Mouse (Mus musculus): ENCODE measurements around the gene Rbms3. TPM values are rescaled to one million over a fixed set of nuclear protein-coding genes. Genes with fewer than 3 reads are reported as not detected.

Gene Rbms3
- polyA plus RNA-seq, 1 experiment from 2014 or later = 80.5 TPM

GRCm38 (mm10) chr9:117048641-117049040, 581.1 kb downstream of the Rbms3 start:
- WGBS = 98% methylated on average over 1 of the region's 1 CpGs
- no peak for ATAC-seq (ENCODE audit: low FRiP score, low read depth)
- no peaks in the 10 kb centered on the region for H3K4me1 ChIP-seq (replicated peaks)

GRCm38 (mm10) chr9:117041993-117042366, 587.7 kb downstream of the Rbms3 start:
- Histone ChIP-seq H3K27me3 (no peaks in the 10 kb centered on the region), H3K27ac (replicated peaks) (no peak overlapping the region), H3K4me2 (no peak overlapping the region), H3K4me3 (no peak overlapping the region), H3K9me3 (no peaks in the 10 kb centered on the region), H3K9ac (no peak overlapping the region), H3K4me1 (replicated peaks) (peaks cover 5% of the 10 kb centered on the region; the same call in 1 of the 2 replicates), H3K36me3 (no peaks in the 10 kb centered on the region)
- 48% methylated on average over 2 of the region's 2 CpGs for WGBS
- no peak for ATAC-seq (ENCODE audit: low FRiP score, low read depth)

More at GRCm38 (mm10) chr9:117048641-117049040, 581.1 kb downstream of the Rbms3 start:
- H3K4me2 ChIP-seq = no peak overlapping the region
- H3K27ac ChIP-seq (replicated peaks) = no peak overlapping the region
- no peak overlapping the region for H3K4me3 ChIP-seq
- H3K9ac ChIP-seq = no peak overlapping the region
- H3K27me3 ChIP-seq = no peaks in the 10 kb centered on the region
- no peaks in the 10 kb centered on the region for H3K9me3 ChIP-seq
- no peaks in the 10 kb centered on the region for H3K36me3 ChIP-seq

- H3K9me3 ChIP-seq = no peaks in the 10 kb centered on the region
- ATAC-seq (ENCODE audit: low FRiP score, low read depth) = no peak
- H3K4me3 ChIP-seq = no peak overlapping the region
- H3K27me3 ChIP-seq = no peaks in the 10 kb centered on the region
- H3K9ac ChIP-seq = no peak overlapping the region
- H3K36me3 ChIP-seq = no peaks in the 10 kb centered on the region
- H3K4me2 ChIP-seq = no peak overlapping the region
- peaks cover 5% of the 10 kb centered on the region; the same call in 1 of the 2 replicates for H3K4me1 ChIP-seq (replicated peaks)
- no peak overlapping the region for H3K27ac ChIP-seq (replicated peaks)
Measured at GRCm38 (mm10) chr9:117041291-117041992, 588.3 kb downstream of the Rbms3 start.

GRCm38 (mm10) chr9:117039941-117040453, 589.7 kb downstream of the Rbms3 start:
- ATAC-seq (ENCODE audit: low FRiP score, low read depth) = no peak
- H3K9me3 ChIP-seq = no peaks in the 10 kb centered on the region
- peaks cover 5% of the 10 kb centered on the region; the same call in 1 of the 2 replicates for H3K4me1 ChIP-seq (replicated peaks)
- 53% methylated on average over 6 of the region's 6 CpGs for WGBS
- 0 out of 2 replicates have a peak overlapping the region, but pooled peaks have one; percentile 11 for H3K27ac ChIP-seq (replicated peaks)
- H3K9ac ChIP-seq = no peak overlapping the region
- no peaks in the 10 kb centered on the region for H3K36me3 ChIP-seq
- H3K4me3 ChIP-seq = no peak overlapping the region
- no peak overlapping the region for H3K4me2 ChIP-seq
- H3K27me3 ChIP-seq = no peaks in the 10 kb centered on the region

GRCm38 (mm10) chr9:117032690-117033089, 597.0 kb downstream of the Rbms3 start:
- Histone ChIP-seq H3K9me3 (no peaks in the 10 kb centered on the region), H3K4me2 (no peak overlapping the region), H3K36me3 (no peaks in the 10 kb centered on the region), H3K27ac (replicated peaks) (no peak overlapping the region), H3K4me3 (no peak overlapping the region), H3K9ac (no peak overlapping the region), H3K27me3 (no peaks in the 10 kb centered on the region), H3K4me1 (replicated peaks) (peaks cover 9% of the 10 kb centered on the region)
- ATAC-seq (ENCODE audit: low FRiP score, low read depth) = no peak
- WGBS = 87% methylated on average over 1 of the region's 1 CpGs

- H3K36me3 ChIP-seq = no peaks in the 10 kb centered on the region
- H3K9ac ChIP-seq = no peak overlapping the region
- H3K4me3 ChIP-seq = no peak overlapping the region
- ATAC-seq (ENCODE audit: low FRiP score, low read depth) = no peak
- no peaks in the 10 kb centered on the region for H3K27me3 ChIP-seq
- H3K9me3 ChIP-seq = no peaks in the 10 kb centered on the region
- WGBS = 64% methylated on average over 11 of the region's 11 CpGs
- H3K27ac ChIP-seq (replicated peaks) = peak overlapping the region; percentile 9
- H3K4me1 ChIP-seq (replicated peaks) = peaks cover 9% of the 10 kb centered on the region
- no peak overlapping the region for H3K4me2 ChIP-seq
Measured at GRCm38 (mm10) chr9:117031237-117031636, 598.5 kb downstream of the Rbms3 start.

GRCm38 (mm10) chr9:117030837-117031236, 598.9 kb downstream of the Rbms3 start:
- no peaks in the 10 kb centered on the region for H3K27me3 ChIP-seq
- no peaks in the 10 kb centered on the region for H3K9me3 ChIP-seq
- H3K4me3 ChIP-seq = no peak overlapping the region
- ATAC-seq (ENCODE audit: low FRiP score, low read depth) = no peak
- peaks cover 9% of the 10 kb centered on the region for H3K4me1 ChIP-seq (replicated peaks)
- WGBS = 37% methylated on average over 6 of the region's 6 CpGs
- no peaks in the 10 kb centered on the region for H3K36me3 ChIP-seq
- no peak overlapping the region for H3K4me2 ChIP-seq
- peak overlapping the region; percentile 9; the same call in 1 of the 2 replicates for H3K27ac ChIP-seq (replicated peaks)
- no peak overlapping the region for H3K9ac ChIP-seq

DNA sequence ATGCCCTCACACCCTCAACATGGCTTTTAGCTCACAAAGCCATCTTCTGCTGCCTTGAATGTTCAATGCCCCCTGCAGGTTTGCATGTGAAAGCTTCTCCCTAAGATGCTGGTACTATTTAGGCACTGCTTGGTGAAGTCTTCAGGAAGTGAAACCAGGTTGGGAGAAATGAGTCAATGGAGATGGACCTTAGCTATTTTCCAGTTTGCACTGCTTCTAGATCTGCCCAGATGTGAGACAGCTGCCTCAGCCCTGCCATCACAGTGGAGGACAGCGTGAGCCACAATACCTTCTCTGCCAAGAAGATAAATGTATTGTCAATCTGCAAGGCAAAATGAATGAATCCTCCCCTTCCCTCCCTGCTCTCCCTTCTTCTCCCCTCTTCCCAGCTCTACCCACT, 599.8 kb downstream of the Rbms3 start:
- Histone ChIP-seq H3K27ac (replicated peaks) (no peak overlapping the region), H3K9me3 (no peaks in the 10 kb centered on the region), H3K27me3 (no peaks in the 10 kb centered on the region), H3K9ac (no peak overlapping the region), H3K4me1 (replicated peaks) (peaks cover 9% of the 10 kb centered on the region), H3K4me2 (no peak overlapping the region), H3K36me3 (no peaks in the 10 kb centered on the region), H3K4me3 (no peak overlapping the region)
- no peak for ATAC-seq (ENCODE audit: low FRiP score, low read depth)
- WGBS = 76% methylated on average over 1 of the region's 1 CpGs

- Histone ChIP-seq H3K9me3 (no peaks in the 10 kb centered on the region), H3K4me2 (no peak overlapping the region), H3K4me3 (no peak overlapping the region), H3K27ac (replicated peaks) (no peak overlapping the region), H3K4me1 (replicated peaks) (peaks cover 9% of the 10 kb centered on the region), H3K36me3 (no peaks in the 10 kb centered on the region), H3K9ac (no peak overlapping the region), H3K27me3 (no peaks in the 10 kb centered on the region)
- WGBS = 93% methylated on average over 4 of the region's 4 CpGs
- ATAC-seq (ENCODE audit: low FRiP score, low read depth) = no peak
Measured at GRCm38 (mm10) chr9:117028586-117028985, 601.1 kb downstream of the Rbms3 start.

GRCm38 (mm10) chr9:117022086-117022485, 607.6 kb downstream of the Rbms3 start:
- Histone ChIP-seq H3K36me3 (no peaks in the 10 kb centered on the region), H3K9me3 (no peaks in the 10 kb centered on the region), H3K27ac (replicated peaks) (no peak overlapping the region), H3K4me3 (no peak overlapping the region), H3K4me1 (replicated peaks) (peaks cover 13% of the 10 kb centered on the region), H3K9ac (no peak overlapping the region), H3K4me2 (no peak overlapping the region), H3K27me3 (no peaks in the 10 kb centered on the region)
- no peak for ATAC-seq (ENCODE audit: low FRiP score, low read depth)
- 87% methylated on average over 6 of the region's 6 CpGs for WGBS

- 96% methylated on average over 3 of the region's 3 CpGs for WGBS
- Histone ChIP-seq H3K27me3 (no peaks in the 10 kb centered on the region), H3K4me3 (no peak overlapping the region), H3K4me2 (no peak overlapping the region), H3K9me3 (no peaks in the 10 kb centered on the region), H3K4me1 (replicated peaks) (peaks cover 13% of the 10 kb centered on the region), H3K27ac (replicated peaks) (no peak overlapping the region), H3K36me3 (no peaks in the 10 kb centered on the region), H3K9ac (no peak overlapping the region)
- no peak for ATAC-seq (ENCODE audit: low FRiP score, low read depth)
Measured at GRCm38 (mm10) chr9:117021506-117021905, 608.2 kb downstream of the Rbms3 start.

- Histone ChIP-seq H3K4me2 (no peak overlapping the region), H3K9ac (no peak overlapping the region), H3K4me1 (replicated peaks) (peaks cover 13% of the 10 kb centered on the region), H3K27ac (replicated peaks) (no peak overlapping the region), H3K27me3 (no peaks in the 10 kb centered on the region), H3K36me3 (no peaks in the 10 kb centered on the region), H3K9me3 (no peaks in the 10 kb centered on the region), H3K4me3 (no peak overlapping the region)
- WGBS = 93% methylated on average over 2 of the region's 2 CpGs
- ATAC-seq (ENCODE audit: low FRiP score, low read depth) = no peak
Measured at GRCm38 (mm10) chr9:117020216-117020615, 609.5 kb downstream of the Rbms3 start.
